Mouse (Mus musculus): ENCODE results near the gene Faap100. TPM values are rescaled to one million over a fixed set of nuclear protein-coding genes. Genes with fewer than 3 reads are reported as not detected.
"Not testable (repeated sequence)": the region's sequence is repeated elsewhere in the genome, so short reads cannot be mapped to it uniquely, and the experiment has no call there.

Gene Faap100
- polyA plus RNA-seq, 1 experiment from 2014 or later = 39.5 TPM

DNA sequence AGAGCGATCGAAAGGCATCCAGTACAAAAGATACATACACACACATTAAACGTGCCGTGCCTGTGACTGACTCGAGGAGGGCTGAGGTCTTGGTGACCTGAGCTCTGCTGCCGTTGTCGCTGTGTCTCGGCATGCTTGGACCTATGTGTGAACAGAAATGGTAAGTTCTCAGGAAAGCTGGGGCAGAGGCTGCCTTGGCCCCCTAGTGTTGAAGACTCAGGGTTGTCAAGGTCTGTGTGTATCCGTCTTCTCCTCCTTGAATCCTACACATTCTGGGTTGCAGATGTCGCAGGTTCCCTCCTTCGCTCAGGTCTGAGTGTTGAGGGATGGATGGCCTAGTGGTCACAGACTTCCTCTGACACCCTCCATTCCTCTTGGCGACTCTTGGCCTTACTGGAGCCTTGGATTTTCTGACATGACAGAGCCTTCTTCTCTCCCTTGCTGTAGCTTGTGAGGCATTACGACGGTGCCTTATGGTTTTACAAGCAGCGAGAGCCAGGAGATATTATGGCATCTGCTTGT lies 22.2 kb downstream of the Faap100 start:
- DNase-seq (ENCODE audit: low spot score) = no peak
- WGBS = 86% methylated on average over 15 of the region's 15 CpGs
- no peak overlapping the region for H3K4me2 ChIP-seq (ENCODE audit: low read depth)
- no peak overlapping the region for H3K4me3 ChIP-seq (ENCODE audit: low read depth, low read length)
- no peak overlapping the region for H3K27ac ChIP-seq (ENCODE audit: low read depth, low read length)
- H3K9ac ChIP-seq (ENCODE audit: low read length) = no peak overlapping the region
- no peaks in the 10 kb centered on the region for H3K36me3 ChIP-seq (ENCODE audit: control insufficient read depth, insufficient read depth, low read length)
- no peaks in the 10 kb centered on the region for H3K9me3 ChIP-seq (ENCODE audit: control insufficient read depth, low read length)
- ATAC-seq (ENCODE audit: insufficient read depth, low FRiP score, low TSS enrichment) = no peak
- H3K4me1 ChIP-seq (ENCODE audit: control insufficient read depth, insufficient read depth, low read length) = peaks cover 28% of the 10 kb centered on the region
- H3K27me3 ChIP-seq (ENCODE audit: control insufficient read depth, insufficient read depth, low read length) = no peaks in the 10 kb centered on the region

DNA sequence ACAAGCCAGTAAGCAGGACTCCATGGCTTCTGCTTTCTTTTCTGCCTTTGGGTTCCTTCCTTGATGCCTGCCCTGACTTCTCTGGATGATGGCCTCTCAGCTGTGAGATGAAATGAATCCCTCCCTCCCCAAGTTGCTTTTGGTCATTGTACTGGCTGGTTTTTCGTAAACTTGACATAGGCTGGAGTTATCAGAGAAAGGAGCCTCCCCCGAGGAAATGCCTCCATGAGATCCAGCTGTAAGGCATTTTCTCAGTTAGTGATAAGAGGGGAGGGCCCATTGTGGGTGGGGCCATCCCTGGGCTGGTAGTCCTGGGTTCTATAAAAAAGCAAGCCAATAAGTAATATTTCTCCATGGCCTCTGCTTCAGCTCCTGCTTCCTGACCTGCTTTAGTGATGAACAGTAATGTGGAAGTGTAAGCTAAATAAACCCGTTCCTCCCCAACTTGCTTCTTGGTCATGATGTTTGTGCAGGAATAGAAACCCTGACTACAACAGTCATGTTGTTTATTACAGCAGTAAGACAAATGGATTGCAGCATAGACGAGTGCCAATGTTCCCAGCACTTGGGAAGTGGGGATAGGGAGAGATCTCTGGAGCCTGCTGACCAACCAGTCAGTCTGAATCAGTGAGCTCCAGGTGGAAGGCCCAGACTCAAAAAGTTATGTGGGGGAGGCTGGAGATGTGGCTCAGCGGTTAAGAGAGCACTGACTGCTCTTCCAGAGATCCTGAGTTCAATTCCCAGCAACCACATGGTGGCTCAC lies 23.1 kb downstream of the Faap100 start:
- no peaks in the 10 kb centered on the region for H3K27me3 ChIP-seq (ENCODE audit: control insufficient read depth, insufficient read depth, low read length)
- no peak for ATAC-seq (ENCODE audit: insufficient read depth, low FRiP score, low TSS enrichment)
- H3K4me1 ChIP-seq (ENCODE audit: control insufficient read depth, insufficient read depth, low read length) = peaks cover 35% of the 10 kb centered on the region
- no peak overlapping the region for H3K27ac ChIP-seq (ENCODE audit: low read depth, low read length)
- no peak overlapping the region for H3K9ac ChIP-seq (ENCODE audit: low read length)
- no peaks in the 10 kb centered on the region for H3K36me3 ChIP-seq (ENCODE audit: control insufficient read depth, insufficient read depth, low read length)
- WGBS = 80% methylated on average over 5 of the region's 5 CpGs
- no peak overlapping the region for H3K4me3 ChIP-seq (ENCODE audit: low read depth, low read length)
- no peaks in the 10 kb centered on the region for H3K9me3 ChIP-seq (ENCODE audit: control insufficient read depth, low read length)
- H3K4me2 ChIP-seq (ENCODE audit: low read depth) = no peak overlapping the region
- no peak for DNase-seq (ENCODE audit: low spot score)

DNA sequence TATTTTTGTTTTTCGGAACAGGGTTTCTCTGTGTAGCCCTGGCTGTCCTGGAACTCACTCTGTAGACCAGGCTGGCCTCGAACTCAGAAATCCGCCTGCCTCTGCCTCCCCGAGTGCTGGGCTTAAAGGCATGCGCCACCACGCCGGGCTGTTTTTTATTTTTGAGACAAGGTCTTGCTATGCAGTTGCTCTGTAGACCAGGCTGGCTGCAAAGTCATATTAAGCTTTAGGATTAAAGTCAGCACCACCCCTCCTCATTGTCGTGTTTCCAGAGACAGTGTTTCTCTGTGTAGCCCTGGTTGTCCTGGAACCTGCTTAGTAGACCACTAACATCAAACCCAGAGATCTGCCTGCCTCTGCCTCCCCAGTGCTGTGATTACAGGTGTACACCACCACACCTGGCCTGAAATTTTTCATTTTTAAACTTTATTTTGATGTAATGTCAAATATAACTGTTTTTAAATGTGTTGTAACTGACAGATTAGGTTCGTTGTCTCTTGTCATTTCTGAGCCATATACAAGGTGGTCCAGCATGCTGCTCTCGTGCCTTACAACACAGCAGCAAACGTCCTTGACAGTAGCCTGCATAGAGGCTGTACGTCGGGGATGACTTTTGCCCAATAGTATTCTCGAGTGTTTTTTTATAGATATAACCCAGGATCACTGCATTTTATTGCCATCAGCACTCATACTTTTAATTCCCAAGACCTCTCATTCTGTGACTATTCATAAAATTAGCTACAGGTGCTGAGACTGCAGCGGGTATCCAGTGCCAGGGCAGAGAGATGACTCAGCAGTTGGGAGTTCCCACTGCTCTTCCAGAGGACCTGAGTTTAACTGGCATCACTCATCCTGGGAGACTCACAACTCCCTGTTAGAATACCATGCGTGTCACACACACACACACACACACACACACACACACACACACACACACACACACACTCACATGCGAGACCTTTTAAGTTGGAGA lies 24.0 kb downstream of the Faap100 start:
- DNase-seq (ENCODE audit: low spot score) (no peak), ATAC-seq (ENCODE audit: insufficient read depth, low FRiP score, low TSS enrichment) (no peak)
- Histone ChIP-seq H3K36me3 (ENCODE audit: control insufficient read depth, insufficient read depth, low read length) (no peaks in the 10 kb centered on the region), H3K4me1 (ENCODE audit: control insufficient read depth, insufficient read depth, low read length) (peaks cover 36% of the 10 kb centered on the region), H3K27me3 (ENCODE audit: control insufficient read depth, insufficient read depth, low read length) (no peaks in the 10 kb centered on the region), H3K27ac (ENCODE audit: low read depth, low read length) (no peak overlapping the region), H3K9me3 (ENCODE audit: control insufficient read depth, low read length) (no peaks in the 10 kb centered on the region), H3K4me3 (ENCODE audit: low read depth, low read length) (no peak overlapping the region), H3K9ac (ENCODE audit: low read length) (no peak overlapping the region), H3K4me2 (ENCODE audit: low read depth) (no peak overlapping the region)
- 89% methylated on average over 17 of the region's 17 CpGs for WGBS

DNA sequence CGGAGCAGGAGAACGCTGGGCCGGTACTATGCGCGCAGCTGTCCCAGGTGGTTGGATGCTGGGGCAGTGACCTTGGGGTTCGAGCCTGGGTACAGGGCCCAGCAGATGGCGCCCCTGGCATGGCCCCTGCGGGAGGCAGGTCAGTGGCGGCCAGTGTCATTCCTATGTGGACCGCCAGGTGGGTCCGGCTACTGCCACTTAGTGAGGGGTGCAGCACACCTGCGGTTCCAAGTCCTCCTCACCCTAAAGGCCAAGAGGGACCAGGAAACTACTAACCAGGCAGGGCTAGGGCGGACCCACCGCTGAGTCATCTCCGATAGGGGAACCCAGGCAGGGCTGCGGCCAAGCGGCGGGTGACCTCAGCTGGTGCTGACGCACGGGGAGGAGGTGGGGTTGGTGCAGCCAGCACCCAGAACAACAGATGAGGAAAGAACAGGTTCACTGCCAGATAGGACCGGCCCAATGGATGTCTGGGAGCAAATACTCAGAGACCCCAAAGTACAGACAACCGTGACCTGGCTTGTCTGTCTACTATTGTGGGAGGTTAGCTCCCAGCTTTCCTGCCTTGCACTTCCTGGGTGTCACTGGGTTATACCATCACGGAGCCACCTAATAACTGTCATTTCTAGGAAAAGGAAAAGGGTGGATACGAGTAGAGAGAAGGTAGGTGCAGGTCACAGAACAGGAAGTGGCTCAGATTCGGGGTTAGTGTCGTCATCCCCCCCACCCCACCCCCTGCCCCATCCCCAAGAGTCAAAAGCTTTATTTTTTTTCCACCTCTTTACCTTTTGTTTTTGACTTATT lies 24.9 kb downstream of the Faap100 start:
- DNase-seq (ENCODE audit: low spot score) = peak; percentile 69
- Histone ChIP-seq H3K9me3 (ENCODE audit: control insufficient read depth, low read length) (no peaks in the 10 kb centered on the region), H3K4me1 (ENCODE audit: control insufficient read depth, insufficient read depth, low read length) (peaks cover 40% of the 10 kb centered on the region), H3K9ac (ENCODE audit: low read length) (peak overlapping the region; percentile 26; the same call in 1 of the 2 replicates), H3K36me3 (ENCODE audit: control insufficient read depth, insufficient read depth, low read length) (no peaks in the 10 kb centered on the region), H3K27ac (ENCODE audit: low read depth, low read length) (0 out of 2 replicates have a peak overlapping the region, but pooled peaks have one; percentile 39), H3K4me2 (ENCODE audit: low read depth) (peak overlapping the region; percentile 7; the same call in 1 of the 2 replicates), H3K27me3 (ENCODE audit: control insufficient read depth, insufficient read depth, low read length) (no peaks in the 10 kb centered on the region), H3K4me3 (ENCODE audit: low read depth, low read length) (no peak overlapping the region)
- ATAC-seq (ENCODE audit: insufficient read depth, low FRiP score, low TSS enrichment) = no peak
- 24% methylated on average over 26 of the region's 26 CpGs for WGBS

DNA sequence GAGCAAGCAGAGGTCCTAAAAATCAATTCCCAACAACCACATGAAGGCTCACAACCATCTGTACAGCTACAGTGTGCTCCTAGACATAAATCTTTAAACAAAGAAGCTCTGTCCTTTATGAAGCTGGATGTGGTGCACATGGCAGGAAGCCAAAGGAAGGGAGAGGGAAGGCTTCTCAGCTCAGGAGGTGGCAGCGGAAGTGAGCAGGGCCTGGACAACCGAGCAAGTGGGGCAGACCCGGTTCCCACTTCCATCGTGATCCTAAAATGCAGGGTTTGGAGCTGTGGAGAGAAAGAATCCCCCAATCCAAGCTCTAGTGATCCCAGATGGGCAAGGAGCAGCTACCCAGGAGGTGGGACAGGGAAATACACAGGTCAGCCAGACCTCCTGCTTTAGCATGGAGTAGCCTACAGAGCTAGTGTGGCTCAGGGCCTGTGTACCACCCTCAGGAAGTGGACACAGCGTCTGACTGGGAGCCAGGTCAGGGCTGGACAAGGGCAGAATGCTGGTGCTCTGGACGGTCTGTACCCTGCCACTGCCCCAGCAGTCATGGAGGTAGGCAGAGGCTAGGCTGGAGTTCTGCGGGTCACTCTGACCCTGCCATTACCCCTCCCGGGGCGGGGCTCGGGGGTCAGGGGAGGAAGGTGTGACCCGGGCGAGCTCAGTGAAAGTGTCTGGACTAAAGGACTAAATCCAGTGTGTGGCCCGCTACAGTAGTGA lies 25.8 kb downstream of the Faap100 start:
- Histone ChIP-seq H3K4me3 (ENCODE audit: low read depth, low read length) (no peak overlapping the region), H3K9me3 (ENCODE audit: control insufficient read depth, low read length) (no peaks in the 10 kb centered on the region), H3K27ac (ENCODE audit: low read depth, low read length) (peak overlapping the region; percentile 39), H3K9ac (ENCODE audit: low read length) (peak overlapping the region; percentile 39), H3K36me3 (ENCODE audit: control insufficient read depth, insufficient read depth, low read length) (no peaks in the 10 kb centered on the region), H3K27me3 (ENCODE audit: control insufficient read depth, insufficient read depth, low read length) (no peaks in the 10 kb centered on the region), H3K4me2 (ENCODE audit: low read depth) (0 out of 2 replicates have a peak overlapping the region, but pooled peaks have one; percentile 20), H3K4me1 (ENCODE audit: control insufficient read depth, insufficient read depth, low read length) (peaks cover 30% of the 10 kb centered on the region)
- no peak for ATAC-seq (ENCODE audit: insufficient read depth, low FRiP score, low TSS enrichment)
- WGBS = 59% methylated on average over 13 of the region's 13 CpGs
- DNase-seq (ENCODE audit: low spot score) = peak; percentile 67

DNA sequence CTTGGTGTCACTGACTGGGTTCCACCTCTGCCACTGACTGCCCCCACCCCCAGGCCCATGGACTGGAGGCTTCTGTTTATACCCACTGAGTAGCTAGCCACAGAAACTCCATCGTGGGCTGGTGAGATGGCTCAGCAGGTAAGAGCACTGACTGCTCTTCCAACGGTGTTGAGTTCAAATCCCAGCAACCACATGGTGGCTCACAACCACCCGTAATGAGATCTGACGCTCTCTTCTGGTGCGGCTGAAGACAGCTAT lies 26.5 kb downstream of the Faap100 start:
- not testable (repeated sequence) for H3K4me2 ChIP-seq (ENCODE audit: low read depth); H3K9me3 ChIP-seq (ENCODE audit: control insufficient read depth, low read length); H3K4me3 ChIP-seq (ENCODE audit: low read depth, low read length); ATAC-seq (ENCODE audit: insufficient read depth, low FRiP score, low TSS enrichment); DNase-seq (ENCODE audit: low spot score); H3K27me3 ChIP-seq (ENCODE audit: control insufficient read depth, insufficient read depth, low read length); H3K36me3 ChIP-seq (ENCODE audit: control insufficient read depth, insufficient read depth, low read length); H3K9ac ChIP-seq (ENCODE audit: low read length)
- 0 out of 2 replicates have a peak overlapping the region, but pooled peaks have one; percentile 10 for H3K27ac ChIP-seq (ENCODE audit: low read depth, low read length)
- 88% methylated on average over 5 of the region's 5 CpGs for WGBS
- H3K4me1 ChIP-seq (ENCODE audit: control insufficient read depth, insufficient read depth, low read length) = peaks cover 28% of the 10 kb centered on the region

DNA sequence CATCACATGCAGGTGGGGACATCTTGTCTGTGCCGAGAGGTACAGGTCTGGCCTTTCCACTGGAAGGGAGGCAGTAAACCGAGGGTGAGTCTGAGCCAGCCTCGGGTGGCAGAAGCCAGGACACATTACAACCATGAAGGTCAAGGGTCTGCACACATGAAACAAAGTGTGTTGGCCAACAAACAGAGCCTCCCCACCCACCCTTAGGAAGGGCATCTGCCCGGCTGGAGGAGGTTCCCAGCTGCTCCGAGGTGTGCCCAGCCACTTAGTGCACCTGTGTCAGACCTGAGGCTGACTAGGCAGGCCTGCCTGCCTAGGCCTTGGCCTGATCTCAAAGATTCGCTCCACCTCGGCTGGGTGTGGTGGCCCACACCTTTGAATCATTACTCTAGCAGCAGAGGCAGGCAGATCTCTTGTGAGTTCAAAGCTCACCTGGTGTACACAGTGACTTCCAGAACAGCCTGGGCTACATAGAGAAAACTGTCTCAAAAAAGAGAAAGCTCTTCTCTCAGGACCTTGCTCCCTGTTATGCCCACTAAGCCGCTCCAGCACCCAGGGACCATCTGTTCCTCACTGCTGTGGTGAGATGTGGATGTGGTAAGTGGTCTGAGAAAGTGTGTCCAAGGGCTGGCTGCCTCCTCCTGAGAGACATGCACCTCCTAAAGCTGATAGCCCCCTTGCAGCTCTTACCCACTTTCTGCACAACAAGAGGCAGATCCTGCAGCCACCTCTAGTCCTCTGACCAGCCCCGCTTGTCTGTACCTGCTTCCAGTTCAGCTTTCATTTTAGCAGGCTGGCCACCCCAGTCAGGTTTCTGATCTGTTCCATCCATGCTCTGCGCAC lies 27.1 kb downstream of the Faap100 start:
- Histone ChIP-seq H3K4me1 (ENCODE audit: control insufficient read depth, insufficient read depth, low read length) (peaks cover 28% of the 10 kb centered on the region), H3K4me2 (ENCODE audit: low read depth) (no peak overlapping the region), H3K27ac (ENCODE audit: low read depth, low read length) (peak overlapping the region; percentile 99; the same call in 1 of the 2 replicates), H3K9me3 (ENCODE audit: control insufficient read depth, low read length) (no peaks in the 10 kb centered on the region), H3K4me3 (ENCODE audit: low read depth, low read length) (no peak overlapping the region), H3K27me3 (ENCODE audit: control insufficient read depth, insufficient read depth, low read length) (no peaks in the 10 kb centered on the region), H3K9ac (ENCODE audit: low read length) (peak overlapping the region; percentile 32), H3K36me3 (ENCODE audit: control insufficient read depth, insufficient read depth, low read length) (0 out of 2 replicates have a peak, but pooled peaks cover 1% of the 10 kb centered on the region)
- no peak for ATAC-seq (ENCODE audit: insufficient read depth, low FRiP score, low TSS enrichment)
- 85% methylated on average over 10 of the region's 10 CpGs for WGBS
- no peak for DNase-seq (ENCODE audit: low spot score)

All from neural tube, embryonic 11.5 days (tissue).